Mouse (Mus musculus) bone marrow, adult 2 months (tissue): ENCODE measurements around the gene Iqsec1. TPM values are rescaled to one million over a fixed set of nuclear protein-coding genes. Genes with fewer than 3 reads are reported as not detected.

Experiments used
- H3K27ac ChIP-seq: fragments of 200-500 bp; 2 replicates; pipeline ENCODE4 v1.5.1; 2012; ENCODE audit warnings: low read depth, mild to moderate bottlenecking, control low read depth, inconsistent platforms, low read length; ENCODE audit not compliant: control insufficient read depth, poor library complexity, insufficient read depth
- H3K4me1 ChIP-seq: fragments of 200-500 bp; 2 replicates; pipeline ENCODE4 v1.6.1; 2011; ENCODE audit warnings: low read length; ENCODE audit not compliant: control insufficient read depth, insufficient read depth
- H3K4me3 ChIP-seq: fragments of 200-500 bp; replicated peaks from 2 replicates; pipeline ENCODE3; 2011; ENCODE audit warnings: mild to moderate bottlenecking, low read depth, low read length, control low read depth; ENCODE audit not compliant: control insufficient read depth
- CTCF ChIP-seq: fragments of 200-500 bp; IDR thresholded peaks from 2 replicates; pipeline ENCODE4 v1.5.1; 2011; ENCODE audit warnings: low read length, control low read depth; ENCODE audit not compliant: control insufficient read depth, insufficient read depth
- POLR2A ChIP-seq: fragments of 200-500 bp; IDR thresholded peaks from 2 replicates; pipeline ENCODE4 v1.6.1; 2011; ENCODE audit warnings: low read depth, mild to moderate bottlenecking, control low read depth, low read length, borderline replicate concordance; ENCODE audit not compliant: control insufficient read depth
- WGBS: fragments of 180-500 bp; shearing (Covaris S2); methylation state at CpG from one replicate; pipeline ENCODE4 v1.1.7; 2018; 5-methylcytosine and 5-hydroxymethylcytosine counted together
- polyA plus RNA-seq: library from polyadenylated mRNA; stranded (reverse); fragments of >200 nt; gene quantifications from 2 replicates; pipeline ENCODE4 v1.2.4, GENCODE M21; 2011; ENCODE audit warnings: low replicate concordance; ENCODE audit not compliant: missing spikeins, insufficient read depth, insufficient read length

Gene Iqsec1
- polyA plus RNA-seq, 1 experiment, result 81.1 TPM

DNA sequence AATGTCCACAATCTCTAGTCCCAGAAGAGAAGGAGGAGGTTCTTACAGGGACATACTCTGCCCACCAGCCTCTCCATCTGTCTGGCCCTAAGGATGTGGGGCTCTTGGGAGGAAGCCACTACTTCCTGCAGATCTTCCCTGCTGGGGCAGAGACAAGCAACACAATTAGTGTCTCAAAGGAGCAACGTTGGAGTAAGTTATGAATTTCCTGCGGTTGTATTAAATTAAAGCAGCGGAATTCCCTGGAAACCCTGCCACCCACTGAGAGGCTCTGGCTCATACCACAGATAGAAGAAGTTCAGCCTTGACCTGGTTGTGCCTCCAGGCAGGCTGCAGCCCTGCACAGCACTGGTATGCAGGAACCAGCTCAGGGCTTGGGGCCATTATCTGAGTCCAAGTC is 47.2 kb downstream of the Iqsec1 start:
- Histone ChIP-seq H3K27ac (no peak overlapping the region), H3K4me1 (no peaks in the 10 kb centered on the region), H3K4me3 (no peak overlapping the region)
- TF ChIP-seq CTCF, result no peak
- no peak for TF ChIP-seq POLR2A
- WGBS, result 10% methylated on average over 3 of the region's 3 CpGs

DNA sequence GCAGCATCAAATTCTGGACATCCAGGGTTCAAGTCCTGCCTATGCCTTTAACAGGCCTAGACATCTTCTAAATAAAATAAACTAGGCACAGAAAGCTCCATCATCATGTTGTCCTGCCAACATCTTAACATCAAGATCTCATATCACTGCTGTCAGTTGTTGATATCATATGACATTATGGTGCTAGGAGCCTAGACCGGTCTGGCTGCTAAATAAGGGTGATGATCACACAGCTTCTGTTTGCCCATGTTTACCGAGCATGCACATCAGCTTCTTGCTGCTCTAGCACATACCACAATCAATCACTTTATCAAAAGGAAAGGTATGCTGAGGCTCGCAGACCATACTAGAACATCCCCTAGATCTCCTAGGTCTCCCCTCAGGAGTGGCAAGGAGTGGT is 54.8 kb downstream of the Iqsec1 start:
- H3K4me1 ChIP-seq, result no peaks in the 10 kb centered on the region
- TF ChIP-seq CTCF, result no peak
- TF ChIP-seq POLR2A, result no peak
- H3K4me3 ChIP-seq, result no peak overlapping the region
- no peak overlapping the region for H3K27ac ChIP-seq
- WGBS, result 88% methylated on average over 3 of the region's 3 CpGs

DNA sequence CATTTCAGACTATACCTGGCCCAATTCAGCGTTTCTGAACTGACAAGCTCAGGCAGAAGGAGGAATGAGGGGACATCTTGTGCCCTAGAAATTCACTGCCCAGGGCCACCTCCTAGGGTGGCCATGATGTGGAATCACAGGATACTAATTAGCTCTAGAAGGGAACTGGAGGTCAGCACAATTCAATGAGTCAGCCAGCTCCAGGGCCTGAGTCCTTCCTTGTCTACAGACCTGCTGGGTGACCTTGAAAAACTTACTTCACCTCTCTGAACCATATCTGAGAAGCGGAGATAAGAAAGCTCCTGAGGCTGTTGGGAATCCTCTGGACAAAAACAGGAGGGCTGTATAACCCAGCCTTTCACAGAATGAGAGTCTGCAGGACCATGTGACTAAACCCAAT is 59.7 kb downstream of the Iqsec1 start:
- Histone ChIP-seq H3K4me1 (no peaks in the 10 kb centered on the region), H3K4me3 (no peak overlapping the region), H3K27ac (no peak overlapping the region)
- TF ChIP-seq POLR2A (no peak), CTCF (no peak)
- WGBS, result 74% methylated on average over 2 of the region's 2 CpGs

DNA sequence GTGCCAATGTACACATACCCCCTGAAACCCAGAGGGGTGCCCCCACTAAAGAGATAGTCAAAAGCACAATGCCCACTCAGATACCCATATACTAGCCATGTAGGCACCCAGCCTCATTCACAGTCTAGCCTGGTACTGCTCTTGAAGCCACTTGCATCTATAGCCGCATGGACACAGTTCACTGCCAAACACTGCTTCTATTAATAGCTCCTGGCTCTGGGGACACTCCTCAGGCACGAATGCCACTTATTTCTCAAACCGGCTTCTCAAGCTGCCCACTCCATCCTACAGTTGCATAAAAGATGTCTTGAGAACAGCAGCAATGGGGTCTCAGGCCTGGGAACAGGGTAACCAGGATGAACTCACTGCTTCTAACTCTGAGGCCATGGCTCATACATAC is 63.0 kb downstream of the Iqsec1 start:
- Histone ChIP-seq H3K4me1 (no peaks in the 10 kb centered on the region), H3K27ac (no peak overlapping the region), H3K4me3 (no peak overlapping the region)
- 68% methylated on average over 3 of the region's 3 CpGs for WGBS
- TF ChIP-seq POLR2A, result no peak
- no peak for TF ChIP-seq CTCF

DNA sequence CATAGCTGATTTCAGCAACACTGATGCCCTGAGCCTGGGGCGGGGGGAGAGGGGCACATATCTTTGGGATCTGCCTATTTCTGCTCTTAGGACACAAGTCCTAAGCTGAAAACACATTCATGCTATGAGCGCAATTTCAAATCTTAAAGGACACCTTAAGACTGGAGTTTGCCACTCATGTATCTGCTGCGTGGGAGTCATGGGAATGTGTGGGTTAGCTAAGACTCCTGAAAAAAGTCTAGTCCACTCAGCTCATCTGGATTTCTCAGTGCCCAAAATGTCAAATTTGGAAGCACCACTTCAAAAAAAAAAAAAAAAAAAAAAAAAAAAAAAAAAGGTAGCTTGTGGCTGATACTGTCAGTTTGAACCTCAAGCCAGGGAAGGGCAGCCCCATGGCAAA is 63.7 kb downstream of the Iqsec1 start:
- H3K4me3 ChIP-seq, result no peak overlapping the region
- H3K27ac ChIP-seq, result no peak overlapping the region
- TF ChIP-seq POLR2A (no peak), CTCF (no peak)
- 80% methylated on average over 3 of the region's 3 CpGs for WGBS
- H3K4me1 ChIP-seq, result no peaks in the 10 kb centered on the region

DNA sequence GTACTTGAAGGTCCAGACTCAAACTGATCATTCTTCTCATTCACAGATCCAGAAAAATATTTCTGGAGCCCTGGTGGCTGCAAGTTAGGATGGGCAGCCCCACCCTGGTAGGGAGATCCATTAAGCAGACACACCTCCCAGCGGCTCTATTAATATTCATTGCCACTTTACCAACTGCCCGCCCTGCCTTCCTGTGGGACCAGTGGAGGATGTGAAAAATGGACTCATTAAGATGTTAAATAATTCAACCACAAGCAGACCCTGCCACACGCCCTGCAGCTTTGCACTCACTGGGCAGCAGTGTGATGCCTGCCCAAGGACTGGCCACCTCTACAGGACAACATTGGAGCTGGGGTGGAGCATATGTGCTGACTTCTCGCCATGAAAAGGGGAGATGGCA is 64.1 kb downstream of the Iqsec1 start:
- Histone ChIP-seq H3K4me1 (no peaks in the 10 kb centered on the region), H3K4me3 (no peak overlapping the region), H3K27ac (no peak overlapping the region)
- no peak for TF ChIP-seq CTCF
- no peak for TF ChIP-seq POLR2A
- 62% methylated on average over 4 of the region's 4 CpGs for WGBS

DNA sequence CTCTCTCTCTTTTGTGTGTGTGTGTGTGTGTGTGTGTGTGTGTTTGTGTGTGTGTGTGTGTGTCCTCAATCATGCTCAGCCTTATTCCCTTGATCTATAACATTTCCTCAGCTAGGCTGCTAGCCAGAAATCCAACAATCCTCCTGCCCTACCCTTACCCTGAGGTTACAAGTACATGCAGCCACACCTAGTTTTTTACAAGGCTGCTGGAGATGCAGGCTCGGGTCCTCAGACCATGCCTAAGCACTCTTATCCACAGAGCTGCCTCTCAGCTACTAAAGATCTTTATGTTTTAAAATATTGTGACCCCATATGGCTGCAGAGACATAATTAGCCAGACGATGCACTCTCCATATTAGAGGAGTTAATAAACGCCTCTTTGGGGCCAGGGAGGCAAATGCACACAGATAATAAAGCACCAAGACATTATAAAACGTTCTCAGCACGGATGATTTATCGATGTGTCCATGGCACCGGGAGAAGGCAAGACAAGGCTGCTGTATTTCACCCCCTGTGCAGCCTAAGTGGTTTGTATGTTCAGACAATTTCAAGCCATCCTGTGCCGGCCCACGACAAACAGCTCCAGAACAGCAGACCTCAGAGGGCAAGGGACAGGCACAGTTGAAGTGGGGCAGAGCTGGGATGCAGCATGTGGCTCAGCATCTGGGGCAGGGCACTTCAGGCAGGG is 67.1 kb downstream of the Iqsec1 start:
- H3K4me3 ChIP-seq, result no peak overlapping the region
- TF ChIP-seq CTCF (no peak), POLR2A (no peak)
- H3K27ac ChIP-seq, result no peak overlapping the region
- 80% methylated on average over 9 of the region's 9 CpGs for WGBS
- H3K4me1 ChIP-seq, result no peaks in the 10 kb centered on the region

DNA sequence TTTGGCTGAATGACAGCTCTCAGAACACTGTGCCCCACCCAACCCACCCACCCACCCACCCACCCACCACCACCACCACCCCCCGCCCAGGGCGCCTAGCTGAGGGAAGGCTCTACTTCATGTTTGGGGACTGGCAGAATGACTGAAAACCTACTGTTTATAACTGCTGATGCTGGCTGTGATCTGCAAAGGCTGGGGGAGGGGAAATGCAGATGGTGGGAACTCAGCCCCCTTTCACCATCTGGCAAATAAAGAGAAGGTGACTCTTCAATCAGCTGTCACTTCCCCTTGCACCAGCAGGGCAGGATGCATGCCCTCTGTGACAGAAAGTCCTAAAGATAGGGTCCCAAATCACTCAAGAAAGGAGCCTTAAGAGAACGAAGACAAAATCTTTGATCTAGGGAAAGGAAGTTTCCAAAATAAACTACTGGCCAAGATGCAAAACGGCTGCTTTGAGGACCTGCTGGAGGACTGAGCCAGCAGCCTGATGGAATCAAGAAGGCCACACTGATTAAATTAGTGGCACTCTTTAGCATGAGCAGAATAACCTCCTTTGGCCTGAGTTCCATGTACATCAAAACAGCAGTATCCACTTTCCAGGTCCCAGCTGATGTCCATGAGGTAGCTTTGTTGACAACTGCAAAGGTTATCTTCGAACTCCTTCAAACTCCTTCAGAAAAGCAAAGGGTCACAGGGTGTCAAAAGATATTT is 67.8 kb downstream of the Iqsec1 start:
- WGBS, result 46% methylated on average over 5 of the region's 5 CpGs
- H3K27ac ChIP-seq, result no peak overlapping the region
- TF ChIP-seq CTCF, result no peak
- H3K4me1 ChIP-seq, result no peaks in the 10 kb centered on the region
- no peak overlapping the region for H3K4me3 ChIP-seq

DNA sequence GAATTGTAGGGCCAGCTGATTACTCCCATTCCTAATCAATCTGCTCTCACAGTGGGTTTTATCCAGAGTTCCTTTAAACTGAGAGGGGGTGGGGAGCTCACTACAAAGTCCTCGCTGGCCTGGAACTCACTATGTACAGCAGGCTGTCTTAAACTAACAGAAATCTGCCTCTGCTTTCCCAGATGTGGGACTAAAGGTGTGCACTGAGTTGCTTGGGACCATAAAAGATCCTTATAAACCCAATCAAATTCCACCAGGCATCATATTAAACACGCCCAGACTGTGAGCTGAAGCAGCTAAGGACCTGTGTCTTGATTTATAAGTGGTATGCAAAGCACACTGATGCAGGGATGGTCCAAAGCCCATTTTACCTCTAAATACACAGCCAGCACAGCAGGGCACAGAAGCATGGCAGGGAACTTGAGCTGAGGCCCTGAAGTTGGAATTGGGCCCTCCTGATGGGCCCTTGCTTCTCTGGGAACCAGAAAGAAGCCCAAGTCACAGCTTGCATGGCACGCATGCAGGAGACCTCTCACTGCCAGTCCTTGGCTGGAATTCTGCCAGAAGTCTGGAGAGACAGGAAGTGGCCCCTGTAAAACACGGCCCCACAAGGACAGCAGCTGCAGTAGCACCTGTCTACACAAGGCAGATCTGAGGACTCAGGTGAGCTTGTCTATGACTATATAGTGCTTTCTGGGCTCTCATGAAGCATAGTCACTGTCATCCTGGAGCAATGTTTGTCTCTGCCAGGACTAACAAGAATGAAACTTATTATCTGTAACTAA is 68.7 kb downstream of the Iqsec1 start:
- WGBS, result 39% methylated on average over 4 of the region's 4 CpGs
- no peaks in the 10 kb centered on the region for H3K4me1 ChIP-seq
- TF ChIP-seq CTCF (no peak), POLR2A (no peak)
- no peak overlapping the region for H3K4me3 ChIP-seq
- H3K27ac ChIP-seq, result no peak overlapping the region
